Mouse (Mus musculus): ENCODE data around the gene Appl1. TPM values are rescaled to one million over a fixed set of nuclear protein-coding genes. Genes with fewer than 3 reads are reported as not detected.

Appl1 gene
- polyA plus RNA-seq, 1 experiment from 2014 or later, result 14.9 TPM

DNA sequence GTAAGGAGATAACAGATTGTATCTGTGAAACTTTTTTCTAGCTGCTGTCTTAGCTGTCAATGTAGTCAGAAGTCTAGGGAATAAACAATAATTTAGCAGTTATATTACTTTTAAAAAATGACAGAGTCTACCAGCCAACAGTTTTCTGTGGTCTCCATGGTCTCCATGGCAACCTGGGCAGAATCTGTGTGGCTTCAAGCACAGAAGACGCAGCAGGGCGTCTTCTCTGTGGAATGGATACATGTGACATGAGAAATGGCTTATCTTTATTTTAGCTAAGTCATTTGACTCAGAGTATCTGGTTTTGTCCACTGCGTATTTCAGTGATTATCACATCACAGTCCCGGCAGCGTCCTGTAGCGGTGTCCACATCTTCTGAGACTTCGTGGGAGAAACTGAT lies 5.2 kb upstream of the Appl1 start:
- no peak for TF ChIP-seq CTCF (IDR thresholded peaks at IDR 0.05; ENCODE audit: low read depth)
- no peaks in the 10 kb centered on the region for H3K4me1 ChIP-seq (replicated peaks; ENCODE audit: control insufficient read depth, insufficient read depth, low read length)
- H3K9me3 ChIP-seq (ENCODE audit: control insufficient read depth), result 0 out of 2 replicates have a peak, but pooled peaks cover 2% of the 10 kb centered on the region
- H3K9ac ChIP-seq (ENCODE audit: low read depth, low read length), result no peak overlapping the region
- ATAC-seq, result no peak
- no peak overlapping the region for H3K4me2 ChIP-seq (replicated peaks; ENCODE audit: low read depth)
- H3K27ac ChIP-seq (ENCODE audit: low read depth, low read length), result no peak overlapping the region
- 71% methylated on average over 7 of the region's 7 CpGs for WGBS
- H3K4me3 ChIP-seq (ENCODE audit: low read depth, low read length), result no peak overlapping the region
- no peaks in the 10 kb centered on the region for H3K36me3 ChIP-seq (ENCODE audit: control insufficient read depth, insufficient read depth)
- H3K27me3 ChIP-seq (replicated peaks; ENCODE audit: control insufficient read depth, insufficient read depth, low read length), result no peaks in the 10 kb centered on the region

DNA sequence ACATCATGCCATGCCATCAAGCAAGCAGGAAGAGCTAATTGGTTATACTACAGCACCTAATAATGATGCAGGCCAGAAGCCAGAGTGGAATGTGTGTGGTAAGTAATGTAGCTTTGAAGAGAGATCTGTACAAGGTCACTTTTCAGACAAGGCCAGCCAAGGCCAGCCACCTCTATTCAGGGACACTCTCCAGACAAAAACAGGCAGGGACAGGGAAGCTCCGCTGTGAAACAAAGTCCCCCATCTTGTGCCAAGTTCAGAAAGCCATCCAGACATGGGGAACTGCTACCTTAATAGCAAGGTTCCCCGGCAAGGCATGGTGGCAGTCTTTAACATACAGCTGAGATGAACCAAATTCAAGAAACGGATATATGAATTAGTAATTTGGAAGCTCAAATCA lies 4.5 kb upstream of the Appl1 start:
- no peaks in the 10 kb centered on the region for H3K36me3 ChIP-seq (ENCODE audit: control insufficient read depth, insufficient read depth)
- H3K9ac ChIP-seq (ENCODE audit: low read depth, low read length), result no peak overlapping the region
- H3K4me3 ChIP-seq (ENCODE audit: low read depth, low read length), result no peak overlapping the region
- H3K27ac ChIP-seq (ENCODE audit: low read depth, low read length), result no peak overlapping the region
- 85% methylated on average over 3 of the region's 3 CpGs for WGBS
- H3K9me3 ChIP-seq (ENCODE audit: control insufficient read depth), result no peaks in the 10 kb centered on the region
- H3K4me1 ChIP-seq (replicated peaks; ENCODE audit: control insufficient read depth, insufficient read depth, low read length), result no peaks in the 10 kb centered on the region
- no peak for TF ChIP-seq CTCF (IDR thresholded peaks at IDR 0.05; ENCODE audit: low read depth)
- no peaks in the 10 kb centered on the region for H3K27me3 ChIP-seq (replicated peaks; ENCODE audit: control insufficient read depth, insufficient read depth, low read length)
- no peak overlapping the region for H3K4me2 ChIP-seq (replicated peaks; ENCODE audit: low read depth)
- ATAC-seq, result no peak

DNA sequence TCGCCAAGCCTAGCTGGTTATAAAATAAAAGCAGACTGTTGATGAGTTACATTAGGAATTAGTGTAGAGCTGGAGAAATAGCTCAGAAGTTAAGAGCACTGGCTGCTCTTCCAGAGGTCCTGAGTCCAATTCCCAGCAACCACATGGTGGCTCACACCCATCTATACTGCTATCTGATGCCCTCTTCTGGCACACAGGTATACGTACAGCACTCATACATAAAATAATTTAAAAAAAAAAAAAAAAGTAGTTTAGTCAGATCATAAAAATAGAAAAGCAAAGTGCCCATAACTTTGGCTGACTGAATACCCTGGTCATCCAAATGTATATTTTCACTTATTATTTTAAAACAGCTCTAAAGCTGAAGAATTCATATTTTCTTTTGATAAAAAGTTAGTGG lies 2.1 kb upstream of the Appl1 start:
- peak; percentile 39 for TF ChIP-seq CTCF (IDR thresholded peaks at IDR 0.05; ENCODE audit: low read depth)
- Histone ChIP-seq H3K4me2 (replicated peaks; ENCODE audit: low read depth) (no peak overlapping the region), H3K4me1 (replicated peaks; ENCODE audit: control insufficient read depth, insufficient read depth, low read length) (0 out of 2 replicates have a peak, but pooled peaks cover under 1% of the 10 kb centered on the region), H3K9me3 (ENCODE audit: control insufficient read depth) (no peaks in the 10 kb centered on the region), H3K9ac (ENCODE audit: low read depth, low read length) (no peak overlapping the region), H3K27ac (ENCODE audit: low read depth, low read length) (no peak overlapping the region), H3K4me3 (ENCODE audit: low read depth, low read length) (no peak overlapping the region), H3K36me3 (ENCODE audit: control insufficient read depth, insufficient read depth) (no peaks in the 10 kb centered on the region), H3K27me3 (replicated peaks; ENCODE audit: control insufficient read depth, insufficient read depth, low read length) (no peaks in the 10 kb centered on the region)
- no peak for ATAC-seq
- WGBS, result 74% methylated on average over 2 of the region's 2 CpGs

DNA sequence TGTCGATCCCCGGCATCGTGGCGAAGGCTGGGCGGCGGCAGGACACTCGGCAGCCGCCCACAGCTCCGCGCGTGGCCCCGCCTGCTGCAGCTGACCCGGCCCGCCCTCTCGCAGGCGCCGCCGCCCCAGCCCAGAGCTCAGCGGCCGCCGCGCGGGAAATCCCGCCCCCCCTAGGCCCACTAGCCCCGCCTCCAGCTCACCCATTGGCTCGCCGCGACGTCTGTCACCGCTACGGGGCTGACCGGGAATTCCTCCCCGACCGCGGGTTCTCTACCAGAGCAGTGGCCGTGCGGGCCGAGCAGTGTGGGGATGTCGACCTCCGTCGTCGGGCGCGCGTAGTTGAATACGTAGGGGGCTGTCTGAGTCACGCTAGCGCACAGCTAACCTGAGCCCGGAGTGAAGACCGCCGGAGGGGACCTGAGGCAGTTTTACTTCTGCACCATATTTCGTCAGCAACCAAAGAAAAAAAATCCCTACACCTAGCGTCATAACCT lies 546 bp downstream of the Appl1 start:
- under 1% methylated on average over 53 of the region's 53 CpGs for whole genome bisulfite sequencing
- 0 out of 2 replicates have a peak, but pooled peaks cover 3% of the 10 kb centered on the region for H3K4me1 ChIP-seq (replicated peaks; ENCODE audit: control insufficient read depth, insufficient read depth, low read length)
- no peak for TF ChIP-seq CTCF (IDR thresholded peaks at IDR 0.05; ENCODE audit: low read depth)
- H3K9ac ChIP-seq (ENCODE audit: low read depth, low read length), result peak overlapping the region; percentile 91
- no peaks in the 10 kb centered on the region for H3K36me3 ChIP-seq (ENCODE audit: control insufficient read depth, insufficient read depth)
- peak overlapping the region; percentile 76 for H3K4me2 ChIP-seq (replicated peaks; ENCODE audit: low read depth)
- H3K27me3 ChIP-seq (replicated peaks; ENCODE audit: control insufficient read depth, insufficient read depth, low read length), result no peaks in the 10 kb centered on the region
- peak overlapping the region; percentile 72 for H3K27ac ChIP-seq (ENCODE audit: low read depth, low read length)
- ATAC-seq, result peak; percentile 98
- peak overlapping the region; percentile 84 for H3K4me3 ChIP-seq (ENCODE audit: low read depth, low read length)
- H3K9me3 ChIP-seq (ENCODE audit: control insufficient read depth), result no peaks in the 10 kb centered on the region

DNA sequence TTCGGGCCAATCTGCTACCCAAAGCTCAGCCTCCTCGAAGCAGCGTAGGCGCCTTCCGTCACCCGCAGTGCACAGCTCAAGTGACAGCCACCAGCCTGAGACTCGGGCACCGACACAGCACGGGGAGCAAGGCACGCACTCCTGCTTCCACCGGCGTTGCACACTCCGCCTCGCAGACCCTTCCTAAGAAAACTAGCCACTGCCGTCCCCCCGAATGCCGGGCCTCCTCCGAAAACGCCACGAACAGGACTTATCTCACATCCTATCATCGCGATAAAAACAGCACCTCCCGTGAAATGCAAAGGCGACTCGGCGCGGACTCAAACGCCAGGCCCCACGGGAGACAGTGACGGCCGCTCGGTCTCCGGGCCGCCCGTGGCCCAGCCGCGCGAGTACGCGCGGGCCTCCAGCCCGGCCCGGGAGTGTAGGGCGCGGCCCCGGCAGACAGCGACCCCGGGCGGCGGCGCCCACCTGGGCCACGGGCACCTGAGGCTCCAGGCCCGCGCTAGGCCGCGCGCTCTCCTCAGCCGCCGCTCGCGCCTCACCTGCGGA lies 1.1 kb downstream of the Appl1 start:
- peak; percentile 74 for ATAC-seq
- H3K27ac ChIP-seq (ENCODE audit: low read depth, low read length), result peak overlapping the region; percentile 72
- 0% methylated on average over 47 of the region's 62 CpGs for WGBS
- H3K4me2 ChIP-seq (replicated peaks; ENCODE audit: low read depth), result peak overlapping the region; percentile 76
- H3K4me1 ChIP-seq (replicated peaks; ENCODE audit: control insufficient read depth, insufficient read depth, low read length), result 0 out of 2 replicates have a peak, but pooled peaks cover 3% of the 10 kb centered on the region
- H3K27me3 ChIP-seq (replicated peaks; ENCODE audit: control insufficient read depth, insufficient read depth, low read length), result no peaks in the 10 kb centered on the region
- H3K9ac ChIP-seq (ENCODE audit: low read depth, low read length), result peak overlapping the region; percentile 91
- no peaks in the 10 kb centered on the region for H3K9me3 ChIP-seq (ENCODE audit: control insufficient read depth)
- H3K4me3 ChIP-seq (ENCODE audit: low read depth, low read length), result peak overlapping the region; percentile 84
- peak; percentile 36; the same call in 1 of the 2 replicates for TF ChIP-seq CTCF (IDR thresholded peaks at IDR 0.05; ENCODE audit: low read depth)
- H3K36me3 ChIP-seq (ENCODE audit: control insufficient read depth, insufficient read depth), result 0 out of 2 replicates have a peak, but pooled peaks cover 3% of the 10 kb centered on the region

DNA sequence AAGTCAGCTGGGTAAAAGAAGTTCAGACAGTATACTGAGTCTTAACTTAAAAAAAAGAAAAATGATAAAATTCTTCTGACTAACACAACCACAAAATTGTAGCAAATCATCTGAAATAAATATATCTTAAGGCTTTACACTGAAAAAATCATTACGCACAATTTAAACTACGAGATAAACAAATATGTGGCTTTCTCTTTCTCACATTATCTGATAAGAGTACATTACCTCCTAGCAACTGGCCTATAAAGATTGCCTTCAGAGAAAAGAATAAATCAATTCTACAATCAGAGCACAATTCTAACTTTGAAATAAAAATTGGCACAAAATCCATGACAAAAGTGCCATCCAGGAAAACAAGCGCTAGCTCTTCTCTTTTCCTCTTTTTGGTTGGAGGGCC lies 1.9 kb downstream of the Appl1 start:
- Histone ChIP-seq H3K4me2 (replicated peaks; ENCODE audit: low read depth) (peak overlapping the region; percentile 76), H3K4me1 (replicated peaks; ENCODE audit: control insufficient read depth, insufficient read depth, low read length) (0 out of 2 replicates have a peak, but pooled peaks cover 3% of the 10 kb centered on the region), H3K9me3 (ENCODE audit: control insufficient read depth) (no peaks in the 10 kb centered on the region), H3K9ac (ENCODE audit: low read depth, low read length) (peak overlapping the region; percentile 91; the same call in 1 of the 2 replicates), H3K27ac (ENCODE audit: low read depth, low read length) (no peak overlapping the region), H3K36me3 (ENCODE audit: control insufficient read depth, insufficient read depth) (peaks cover 6% of the 10 kb centered on the region; the same call in 1 of the 2 replicates), H3K27me3 (replicated peaks; ENCODE audit: control insufficient read depth, insufficient read depth, low read length) (no peaks in the 10 kb centered on the region), H3K4me3 (ENCODE audit: low read depth, low read length) (peak overlapping the region; percentile 84)
- no peak for TF ChIP-seq CTCF (IDR thresholded peaks at IDR 0.05; ENCODE audit: low read depth)
- WGBS, result 28% methylated on average over 3 of the region's 3 CpGs
- no peak for ATAC-seq

Data from intestine, postnatal 0 days (tissue).